Mouse (Mus musculus) liver, embryonic 14.5 days (tissue): ENCODE data around the gene Nrsn2. TPM values are rescaled to one million over a fixed set of nuclear protein-coding genes. Genes with fewer than 3 reads are reported as not detected.

Experiments
- ATAC-seq: fragments of 200-750 bp; cut with Nextera tagmentation; 2 replicates; pipeline ENCODE4 v1.8.0; 2017; ENCODE audit warnings: moderate number of reproducible peaks, mild to moderate bottlenecking, moderate library complexity; ENCODE audit not compliant: insufficient read depth
- DNase-seq, 3 experiments: peaks; one replicate each; pipeline ENCODE4 v3.0.0-alpha.2; 2012 to 2013; ENCODE audit warnings: low read depth in 3 of 3, low spot score in 3 of 3
- H3K27ac ChIP-seq: fragments of 300-500 bp; sonication (generic); 2 replicates; pipeline ENCODE4 v1.5.1; 2014; ENCODE audit warnings: moderate library complexity, mild to moderate bottlenecking, control low read depth, inconsistent platforms
- H3K27me3 ChIP-seq: fragments of 300-500 bp; sonication (generic); 2 replicates; pipeline ENCODE4 v1.6.1; 2014; ENCODE audit warnings: mild to moderate bottlenecking, low read length, moderate library complexity; ENCODE audit not compliant: control insufficient read depth, insufficient read depth
- H3K36me3 ChIP-seq: fragments of 300-500 bp; sonication (generic); replicated peaks from 2 replicates; pipeline ENCODE4 v1.6.1; 2014; ENCODE audit warnings: low read depth; ENCODE audit not compliant: control insufficient read depth, insufficient read depth
- H3K4me1 ChIP-seq, 2 experiments: fragments of 200-500 bp in 1 of 2; fragments of 300-500 bp in 1 of 2; sonication (generic) in 1 of 2; replicated peaks; 2 replicates each; pipeline ENCODE4 v1.6.1; 2012 to 2014; ENCODE audit warnings: antibody characterized with exemption in 1 of 2, inconsistent platforms in 1 of 2, low read length in 1 of 2; ENCODE audit not compliant: control insufficient read depth in 2 of 2, insufficient read depth in 2 of 2
- H3K4me2 ChIP-seq: fragments of 300-500 bp; sonication (generic); 2 replicates; pipeline ENCODE4 v1.6.1; 2014; ENCODE audit warnings: low read depth, mild to moderate bottlenecking, control low read depth, moderate library complexity
- H3K4me3 ChIP-seq, 2 experiments: fragments of 200-500 bp in 1 of 2; fragments of 300-500 bp in 1 of 2; sonication (generic) in 1 of 2; 2 replicates each; pipeline ENCODE4 v1.5.1; 2012 to 2014; ENCODE audit warnings: low read depth in 2 of 2, low read length in 2 of 2, mild to moderate bottlenecking in 2 of 2, control low read depth in 1 of 2, inconsistent platforms in 1 of 2, moderate library complexity in 1 of 2; ENCODE audit not compliant: insufficient read depth in 1 of 2
- H3K9ac ChIP-seq: fragments of 300-500 bp; sonication (generic); replicated peaks from 2 replicates; pipeline ENCODE4 v1.6.1; 2014; ENCODE audit warnings: mild to moderate bottlenecking, control low read depth, moderate library complexity
- H3K9me3 ChIP-seq: fragments of 300-500 bp; sonication (generic); 2 replicates; pipeline ENCODE4 v1.6.1; 2016; ENCODE audit warnings: low read length, mixed read lengths; ENCODE audit not compliant: control insufficient read depth
- CTCF ChIP-seq: IDR thresholded peaks from 2 replicates; pipeline ENCODE4 v1.5.1; 2016; ENCODE audit warnings: antibody characterized with exemption, low read depth, control low read depth
- EP300 ChIP-seq: IDR thresholded peaks from 2 replicates; pipeline ENCODE4 v1.6.1; 2016; ENCODE audit warnings: antibody characterized with exemption, low read depth
- WGBS: fragments of 180-500 bp; shearing (Covaris S2); extraction: QIAGEN DNeasy Blood & Tissue Kit; methylation state at CpG from one replicate; pipeline ENCODE4 v1.1.7; 2014; ENCODE audit not compliant: insufficient replicate concordance; 5-methylcytosine and 5-hydroxymethylcytosine counted together
- polyA plus RNA-seq, 2 experiments: library from polyadenylated mRNA; depleted of rRNA in 1 of 2; stranded (reverse) in 1 of 2; unstranded in 1 of 2; fragments of >200 nt; fragmentation: Nextera tagmentation in 1 of 2; extraction: Ambion mirVana in 1 of 2; gene quantifications; 2 replicates each; pipeline versions ENCODE4 v1.2.1 to v1.2.3; 2012 to 2014

The Nrsn2 gene
- polyA plus RNA-seq, 2 experiments = not detected

- Histone ChIP-seq H3K9me3 (no peaks in the 10 kb centered on the region), H3K36me3 (no peaks in the 10 kb centered on the region), H3K9ac (no peak overlapping the region), H3K4me1 (peaks cover 0 to 2% of the 10 kb centered on the region in 2 experiments; a peak in 1 of 4 replicates), H3K27ac (no peak overlapping the region), H3K4me2 (no peak overlapping the region), H3K4me3 (no peak overlapping the region), H3K27me3 (no peaks in the 10 kb centered on the region)
- no peak for TF ChIP-seq EP300
- no peak for TF ChIP-seq CTCF
- DNase-seq (no peak), ATAC-seq (no peak)
- WGBS = 76% methylated on average over 11 of the region's 11 CpGs
Measured at GRCm38 (mm10) chr2:152337591-152338212, 38.7 kb downstream of the Nrsn2 start.

GRCm38 (mm10) chr2:152336856-152337255 is 39.6 kb downstream of the Nrsn2 start:
- no peak overlapping the region for H3K4me3 ChIP-seq
- TF ChIP-seq EP300 (no peak), CTCF (no peak)
- H3K27ac ChIP-seq = no peak overlapping the region
- H3K4me2 ChIP-seq = no peak overlapping the region
- no peak overlapping the region for H3K9ac ChIP-seq
- peaks cover 0 to 3% of the 10 kb centered on the region in 2 experiments; a peak in 1 of 4 replicates for H3K4me1 ChIP-seq
- H3K27me3 ChIP-seq = no peaks in the 10 kb centered on the region
- WGBS = 63% methylated on average over 1 of the region's 1 CpGs
- H3K9me3 ChIP-seq = no peaks in the 10 kb centered on the region
- DNase-seq = no peak
- no peaks in the 10 kb centered on the region for H3K36me3 ChIP-seq
- ATAC-seq = no peak

- no peak overlapping the region for H3K9ac ChIP-seq
- 24% methylated on average over 10 of the region's 11 CpGs for WGBS
- DNase-seq = no peak
- TF ChIP-seq CTCF (no peak), EP300 (no peak)
- no peak overlapping the region for H3K27ac ChIP-seq
- no peaks in the 10 kb centered on the region for H3K9me3 ChIP-seq
- H3K4me3 ChIP-seq = no peak overlapping the region
- ATAC-seq = no peak
- H3K36me3 ChIP-seq = no peaks in the 10 kb centered on the region
- H3K4me2 ChIP-seq = no peak overlapping the region
- H3K27me3 ChIP-seq = no peaks in the 10 kb centered on the region
- H3K4me1 ChIP-seq = peaks cover 8 to 11% of the 10 kb centered on the region in 2 experiments
Measured at GRCm38 (mm10) chr2:152335289-152335820, 41.1 kb downstream of the Nrsn2 start.

GRCm38 (mm10) chr2:152333345-152334006 is 43.0 kb downstream of the Nrsn2 start:
- WGBS = 70% methylated on average over 4 of the region's 4 CpGs
- TF ChIP-seq CTCF = no peak
- TF ChIP-seq EP300 = no peak
- H3K36me3 ChIP-seq = no peaks in the 10 kb centered on the region; the same call in none of the 2 replicates
- H3K4me3 ChIP-seq = no peak overlapping the region
- peak overlapping the region; percentile 94 for H3K4me2 ChIP-seq
- H3K9me3 ChIP-seq = no peaks in the 10 kb centered on the region
- no peak overlapping the region for H3K9ac ChIP-seq
- no peaks in the 10 kb centered on the region for H3K27me3 ChIP-seq
- H3K27ac ChIP-seq = no peak overlapping the region
- ATAC-seq (no peak), DNase-seq (no peak)
- peaks cover 8 to 11% of the 10 kb centered on the region in 2 experiments for H3K4me1 ChIP-seq

GRCm38 (mm10) chr2:152332101-152332825 is 44.2 kb downstream of the Nrsn2 start, which contains the start of gene Rbck1:
TSS of gene Rbck1 (minus strand) at chr2:152332653.
- WGBS = under 1% methylated on average over 52 of the region's 54 CpGs
- Histone ChIP-seq H3K9ac (peak within 1 kb of the TSS; percentile 88), H3K36me3 (peaks cover 2% of the 10 kb centered on the region), H3K27ac (peak within 1 kb of the TSS; percentile 93), H3K9me3 (no peaks in the 10 kb centered on the region), H3K27me3 (no peaks in the 10 kb centered on the region), H3K4me3 (peak within 1 kb of the TSS; percentile 92 to 98), H3K4me1 (peaks cover 8 to 11% of the 10 kb centered on the region in 2 experiments), H3K4me2 (peak within 1 kb of the TSS; percentile 94)
- DNase-seq (peak; percentile 84 to 87 (median 86)), ATAC-seq (peak; percentile 94)
- no peak for TF ChIP-seq EP300
- no peak; the same call in 1 of the 2 replicates for TF ChIP-seq CTCF
